ENCODE assay signal across 22 mouse cellular contexts in genomic region chr2:82519951-82520350, GRCm38 (mm10).
DNase-seq lines count a peak whose midpoint lies in the region; ATAC-seq and TF ChIP-seq lines count a peak whose summit lies in the region.
"Had no signal": no experiment of that assay in that cellular context is flagged by ENCODE, and none has a peak within 500 bp of the region (broad histone marks: within the 10 kb centered on the region; RNA-seq: fewer than 3 reads in every experiment).

No protein-coding gene starts in this region.

- no peak for TF ChIP-seq CTCF in layer of hippocampus, adult 2 months (conservative IDR thresholded peaks at IDR 0.05)

- no peaks in the 10 kb centered on the region for H3K9me3 ChIP-seq in heart, embryonic 11.5 days (replicated peaks; ENCODE audit: control insufficient read depth, low read length)
- H3K9me3 ChIP-seq: embryonic facial prominence, embryonic 12.5 days; embryonic facial prominence, embryonic 15.5 days; forebrain, embryonic 15.5 days; heart, embryonic 10.5 days; hindbrain, embryonic 12.5 days had no signal

- H3K36me3 ChIP-seq in heart, embryonic 11.5 days (ENCODE audit: control insufficient read depth, insufficient read depth, low read length): no peaks in the 10 kb centered on the region
- H3K36me3 ChIP-seq: embryonic facial prominence, embryonic 12.5 days; embryonic facial prominence, embryonic 15.5 days; forebrain, embryonic 15.5 days; heart, embryonic 10.5 days; hindbrain, embryonic 12.5 days had no signal

- no peaks in the 10 kb centered on the region for H3K4me1 ChIP-seq in heart, embryonic 11.5 days (ENCODE audit: control insufficient read depth, insufficient read depth, low read length)
- H3K4me1 ChIP-seq: embryonic facial prominence, embryonic 12.5 days; embryonic facial prominence, embryonic 15.5 days; forebrain, embryonic 15.5 days; heart, embryonic 10.5 days; hindbrain, embryonic 12.5 days had no signal

- no peak overlapping the region for H3K4me2 ChIP-seq in heart, embryonic 11.5 days
- H3K4me2 ChIP-seq: embryonic facial prominence, embryonic 12.5 days; embryonic facial prominence, embryonic 15.5 days; forebrain, embryonic 15.5 days; hindbrain, embryonic 12.5 days had no signal

- ATAC-seq in cerebellum, adult (ENCODE audit: insufficient number of reproducible peaks, low FRiP score, low TSS enrichment): peak; percentile 92
- no peak for ATAC-seq in heart, embryonic 11.5 days (replicated peaks; ENCODE audit: insufficient number of reproducible peaks, low FRiP score, low TSS enrichment)
- ATAC-seq: activated CD4-positive, CD25-positive, alpha-beta regulatory T cell, adult 4 months; forebrain, embryonic 15.5 days; hindbrain, postnatal 0 days; inflammation-experienced regulatory T-cells, adult 6 months; intestine, embryonic 16.5 days had no signal

- DNase-seq in cerebellum, adult 11 months: no peak
- peak; percentile 4 for DNase-seq in cerebellum, postnatal 36 days
- DNase-seq in cerebellum, adult 18-20 months: no peak
- peak; percentile 3 for DNase-seq in layer of hippocampus, adult 9-10 months (ENCODE audit: low spot score)
- no peak for DNase-seq in layer of hippocampus, adult 2 months (ENCODE audit: low spot score in 2 of 2)
- DNase-seq: adrenal gland, adult 8-10 months; adrenal gland, postnatal 36 days; gastrocnemius, postnatal 10 days; gastrocnemius, postnatal 36 days; heart, adult 2 months; kidney, adult 18-20 months had no signal

- H3K4me3 ChIP-seq in layer of hippocampus, adult 2 months: no peak overlapping the region
- H3K4me3 ChIP-seq in heart, embryonic 11.5 days (ENCODE audit: low read depth, low read length): no peak overlapping the region
- H3K4me3 ChIP-seq: embryonic facial prominence, embryonic 12.5 days; embryonic facial prominence, embryonic 15.5 days; forebrain, embryonic 15.5 days; heart, adult 2 months; heart, embryonic 10.5 days; hindbrain, embryonic 12.5 days had no signal

- no peaks in the 10 kb centered on the region for H3K27me3 ChIP-seq in heart, embryonic 11.5 days (ENCODE audit: control insufficient read depth, insufficient read depth, low read length)
- H3K27me3 ChIP-seq: embryonic facial prominence, embryonic 12.5 days; embryonic facial prominence, embryonic 15.5 days; forebrain, embryonic 15.5 days; hindbrain, embryonic 12.5 days had no signal

- H3K9ac ChIP-seq in heart, embryonic 11.5 days (ENCODE audit: low read depth, low read length): no peak overlapping the region
- H3K9ac ChIP-seq: embryonic facial prominence, embryonic 12.5 days; embryonic facial prominence, embryonic 15.5 days; forebrain, embryonic 15.5 days; hindbrain, embryonic 12.5 days had no signal

- H3K27ac ChIP-seq in layer of hippocampus, adult 2 months: no peak overlapping the region
- H3K27ac ChIP-seq in heart, embryonic 11.5 days (ENCODE audit: low read depth, low read length): no peak overlapping the region
- H3K27ac ChIP-seq: embryonic facial prominence, embryonic 12.5 days; embryonic facial prominence, embryonic 15.5 days; forebrain, embryonic 15.5 days; heart, adult 2 months; heart, embryonic 10.5 days; hindbrain, embryonic 12.5 days; hindbrain, postnatal 0 days had no signal

- WGBS in heart, embryonic 11.5 days (ENCODE audit: insufficient replicate concordance): 87% methylated on average over 3 of the region's 3 CpGs

Comparison
In these comparisons a context has a peak if more than half of its experiments do, and no peak if none do; other contexts are left out.
1. DNase-seq: peak in cerebellum, postnatal 36 days (2 of 2) and layer of hippocampus, adult 9-10 months (single experiment); none in cerebellum, adult 11 months (single experiment), cerebellum, adult 18-20 months (0 of 2) and layer of hippocampus, adult 2 months (0 of 2).